Mouse (Mus musculus) ES-E14 (cell line): Measurements from ENCODE around the gene Pdzd2.

Source experiments
- CHD2 ChIP-seq: IDR thresholded peaks from 2 replicates; pipeline ENCODE4 v1.6.1; 2014; ENCODE audit warnings: mild to moderate bottlenecking, low read depth, low read length, inconsistent platforms
- MAFK ChIP-seq: IDR thresholded peaks from 2 replicates; pipeline ENCODE4 v1.6.1; 2014; ENCODE audit warnings: mild to moderate bottlenecking, low read depth, low read length, inconsistent platforms; ENCODE audit not compliant: insufficient read depth
- ZNF384 ChIP-seq: IDR thresholded peaks from 2 replicates; pipeline ENCODE4 v1.6.1; 2012; ENCODE audit warnings: low read depth, low read length, inconsistent platforms

DNA sequence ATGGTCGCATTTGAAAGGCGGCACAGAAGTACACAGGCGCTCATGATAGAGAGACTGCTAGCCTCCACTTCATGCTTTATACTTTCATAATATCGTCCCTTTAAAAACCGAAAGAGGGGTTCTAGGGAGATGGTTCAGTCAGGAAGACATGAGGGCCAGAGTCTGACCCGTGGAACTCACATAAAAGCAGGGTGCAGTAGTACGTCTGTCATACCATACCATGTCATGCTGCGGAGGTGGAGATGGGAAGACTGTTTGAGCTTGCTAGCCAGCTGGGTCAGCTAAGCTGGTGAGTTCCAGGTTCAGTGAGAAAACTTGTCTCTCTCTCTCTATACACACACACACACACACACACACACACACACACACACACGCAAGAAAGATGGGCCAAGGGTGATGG, 76.4 kb downstream of the Pdzd2 start:
- TF ChIP-seq ZNF384 (no peak), MAFK (no peak), CHD2 (no peak)
